Mouse (Mus musculus) ZHBTc4 (cell line): Measurements from ENCODE around the gene Grin3b.
A peak's percentile ranks its signal among the peaks of the same experiment; 100 is the strongest.

Experiments
- DNase-seq: peaks from one replicate; pipeline ENCODE4 v3.0.0-alpha.2; 2011; ENCODE audit warnings: low read depth, low spot score

Gene Grin3b

GRCm38 (mm10) chr10:80016931-80017330 is 46.4 kb downstream of the Grin3b start:
- DNase-seq = no peak

- DNase-seq = no peak
These were observed 46.8 kb downstream of the Grin3b start for GRCm38 (mm10) chr10:80017361-80017760.

DNA sequence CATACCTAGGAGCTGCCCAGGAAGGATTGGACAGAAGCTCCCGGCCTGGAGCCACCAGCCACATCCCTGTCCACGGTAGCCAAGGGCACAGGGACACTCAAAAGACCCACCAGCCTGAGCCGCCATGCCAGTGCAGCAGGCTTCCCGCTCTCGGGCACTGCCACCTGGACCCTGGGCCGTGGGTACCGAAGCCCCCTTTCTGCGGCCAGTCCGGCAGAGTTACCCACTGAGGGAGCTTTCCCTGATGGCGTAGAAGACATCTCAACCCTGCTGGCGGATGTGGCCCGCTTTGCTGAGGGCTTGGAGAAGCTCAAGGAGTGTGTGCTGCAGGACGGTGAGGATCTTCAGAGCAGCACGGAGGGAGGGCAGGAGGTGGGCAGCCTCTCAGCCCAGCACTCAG is 47.3 kb downstream of the Grin3b start:
- DNase-seq = no peak

DNA sequence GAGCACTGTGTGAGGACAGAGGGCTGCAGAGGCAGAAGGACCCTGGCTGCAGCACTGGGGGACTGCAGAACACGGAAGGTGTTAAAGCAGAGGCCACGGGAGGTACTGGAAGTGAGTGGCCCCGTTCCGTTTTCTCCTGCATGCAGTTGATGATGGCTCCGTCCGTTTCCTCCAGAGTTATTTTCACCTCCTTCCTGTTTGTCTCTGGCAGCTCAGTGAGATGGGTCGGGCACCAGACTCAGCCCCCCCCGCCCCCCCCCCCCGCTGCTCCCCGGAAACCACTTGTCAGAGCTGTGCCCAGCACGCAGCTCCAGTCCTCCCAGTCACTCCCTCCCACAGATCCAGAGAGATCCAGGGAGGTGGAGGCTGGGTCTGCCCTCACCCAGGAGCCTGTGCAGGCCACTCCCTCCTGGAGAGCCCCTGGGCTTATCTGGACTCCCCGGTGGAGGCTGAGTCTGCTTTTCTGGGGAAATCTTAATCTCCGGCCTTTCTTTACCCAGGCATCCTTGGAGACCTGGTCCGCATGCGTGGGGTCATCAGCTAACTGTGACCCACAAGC is 48.3 kb downstream of the Grin3b start:
- DNase-seq = no peak

DNA sequence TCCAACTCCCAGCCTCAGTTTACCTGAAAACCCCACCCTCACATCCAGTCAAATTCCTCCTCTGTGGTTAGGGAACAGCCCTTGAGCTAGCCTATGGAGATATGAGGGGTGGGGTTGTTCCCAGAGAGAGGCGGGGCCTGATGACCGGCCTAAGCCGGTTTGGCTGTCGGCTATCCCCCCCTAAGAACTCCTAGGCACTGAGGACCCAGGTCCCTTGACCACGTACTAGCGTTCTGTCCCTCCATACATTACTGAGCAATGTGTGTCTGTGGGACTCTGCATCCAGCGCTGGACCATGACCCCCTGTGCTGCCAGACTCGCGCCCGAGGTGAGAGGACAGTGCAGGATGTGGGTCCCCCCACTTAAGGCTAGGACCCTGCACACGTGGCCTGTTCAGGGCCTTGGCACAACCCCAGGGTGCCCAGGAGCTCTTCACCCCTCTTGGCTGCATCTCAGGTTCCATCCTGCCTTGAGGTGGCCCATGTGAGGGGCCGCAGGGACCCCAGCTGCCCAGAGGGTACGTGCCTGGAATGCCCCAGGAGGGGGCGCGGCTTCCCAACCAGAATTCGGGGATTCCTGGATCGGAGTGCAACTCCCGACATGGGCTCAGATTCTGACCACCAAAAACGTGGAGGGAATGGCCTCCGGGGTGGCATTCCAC is 49.1 kb downstream of the Grin3b start:
- DNase-seq = no peak

DNA sequence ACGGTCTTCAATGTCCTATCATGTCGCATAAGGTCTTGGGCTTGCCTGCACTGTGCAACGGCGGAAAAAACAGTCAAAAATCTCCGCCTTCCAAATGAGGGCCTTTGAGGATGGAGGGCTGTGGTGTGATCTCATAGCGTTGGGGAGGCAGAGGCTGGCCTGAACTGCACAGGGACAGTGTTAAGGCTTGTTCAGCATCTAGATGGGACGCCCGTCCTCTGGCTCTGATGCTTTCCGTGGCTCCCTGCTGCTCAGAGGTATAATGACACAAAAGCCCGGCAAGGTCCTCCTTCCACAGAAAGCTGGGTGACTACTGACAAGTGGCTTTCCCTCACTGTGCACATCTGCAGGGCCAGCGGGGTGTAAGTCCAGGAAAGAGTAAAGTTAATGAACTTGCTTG is 49.7 kb downstream of the Grin3b start:
- no peak for DNase-seq

- DNase-seq = no peak
These were observed 50.2 kb downstream of the Grin3b start for GRCm38 (mm10) chr10:80020603-80021319.

- no peak for DNase-seq
These were observed 50.8 kb downstream of the Grin3b start for GRCm38 (mm10) chr10:80021320-80021641.

DNA sequence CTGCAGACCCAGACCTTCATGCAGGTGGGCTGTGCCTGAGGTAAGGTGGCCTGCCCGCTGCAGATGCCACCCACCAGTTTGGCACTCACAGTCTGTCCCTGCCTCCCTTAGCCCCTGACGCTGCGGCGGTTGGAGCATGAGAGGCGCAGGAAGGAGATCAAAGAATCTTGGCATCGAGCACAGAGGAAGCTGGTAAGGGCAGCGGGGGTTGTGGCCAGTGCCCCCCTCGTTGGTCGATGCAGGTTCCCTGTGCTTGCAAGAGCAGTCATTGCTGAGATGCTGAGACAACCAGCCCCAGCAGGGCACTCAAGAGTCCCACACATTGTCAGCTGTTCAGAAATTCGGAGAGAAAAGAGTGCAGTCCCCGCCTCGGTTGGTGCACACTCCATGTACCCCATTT is 51.6 kb downstream of the Grin3b start:
- DNase-seq = no peak

GRCm38 (mm10) chr10:80022806-80023205 is 52.3 kb downstream of the Grin3b start:
- DNase-seq = no peak

- DNase-seq = no peak
These were observed 53.2 kb downstream of the Grin3b start for GRCm38 (mm10) chr10:80023758-80024157.

- DNase-seq = no peak
These were observed 53.9 kb downstream of the Grin3b start for GRCm38 (mm10) chr10:80024229-80025043.

DNA sequence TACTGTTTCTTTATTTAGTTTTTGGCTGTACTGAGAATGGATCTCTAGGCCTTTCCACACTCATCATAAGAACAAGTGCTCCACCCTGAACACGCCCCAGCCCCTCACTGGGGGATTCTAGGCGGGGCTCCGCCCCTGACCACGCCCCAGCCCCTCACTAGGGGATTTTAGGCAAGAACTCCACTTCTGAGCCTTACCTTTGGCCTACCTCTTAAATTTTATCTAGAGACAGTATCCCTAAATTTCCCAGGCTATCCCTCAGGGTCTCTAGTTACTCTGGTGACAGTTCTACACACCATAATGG is 54.5 kb downstream of the Grin3b start:
- no peak for DNase-seq

GRCm38 (mm10) chr10:80025463-80025862 is 54.9 kb downstream of the Grin3b start:
- no peak for DNase-seq

DNA sequence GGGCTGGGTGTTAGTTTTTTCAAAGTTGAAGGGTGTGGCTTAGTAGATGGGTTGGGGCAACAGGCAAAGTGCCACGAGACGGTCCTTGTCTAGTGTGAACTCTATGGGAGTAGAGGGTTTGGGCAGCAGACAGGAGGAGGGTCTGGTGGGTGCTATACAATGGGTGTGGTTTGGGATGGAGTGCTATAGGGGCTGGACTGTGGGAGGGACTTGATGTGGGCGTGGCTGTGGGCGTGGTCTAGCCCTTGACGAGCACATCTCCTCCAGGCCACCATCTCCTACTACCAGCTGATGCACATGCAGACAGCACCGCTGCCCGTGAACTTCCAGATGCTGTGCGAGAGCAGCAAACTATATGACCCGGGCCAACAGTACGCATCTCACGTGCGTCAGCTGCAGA is 55.4 kb downstream of the Grin3b start:
- peak; percentile 90 for DNase-seq
